Mouse (Mus musculus): ENCODE results near the gene Ern1. TPM values are rescaled to one million over a fixed set of nuclear protein-coding genes. Genes with fewer than 3 reads are reported as not detected.

Gene Ern1
- total RNA-seq, 1 experiment = 7.4 TPM

DNA sequence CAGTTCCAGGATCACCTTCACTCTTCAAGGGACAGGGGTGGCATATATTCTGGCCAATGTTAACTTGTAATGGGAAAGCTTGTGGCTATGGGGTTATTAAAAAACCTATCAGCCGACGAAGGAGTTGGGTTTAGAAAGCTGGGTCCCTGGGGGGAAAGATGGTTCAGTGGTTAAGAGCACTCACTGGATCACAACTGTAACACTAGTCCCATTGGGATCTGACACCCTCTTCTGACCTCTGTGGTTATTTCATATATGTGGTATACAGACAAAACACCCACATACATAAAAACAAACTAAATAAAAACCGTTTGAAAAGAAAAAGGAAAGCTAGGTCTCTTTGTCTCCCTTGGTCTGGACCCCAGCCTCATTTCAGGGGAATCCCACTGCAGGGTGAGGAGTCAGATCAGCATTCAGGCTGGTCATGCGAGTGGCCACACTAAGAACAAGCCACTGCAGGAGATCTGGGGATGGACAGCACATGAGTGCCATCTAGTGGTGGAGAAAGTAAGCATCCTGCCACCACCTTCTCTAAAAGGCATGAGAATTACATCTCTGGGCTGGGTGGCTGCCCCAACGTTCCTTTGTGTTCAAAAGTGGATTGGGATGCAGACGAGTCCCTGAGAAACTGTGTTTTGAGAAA lies 96.0 kb downstream of the Ern1 start:
- in situ Hi-C loops (cut with MboI; ENCODE audit: low sequenced_read_pairs in 2 of 2, unreplicated experiment in 2 of 2) = no loop called here
- TF ChIP-seq MAFK (IDR thresholded peaks at IDR 0.05; ENCODE audit: insufficient read depth, low read depth, low read length) (no peak), ZC3H11A (IDR thresholded peaks at IDR 0.05; ENCODE audit: borderline replicate concordance, low read depth, low read length) (peak; percentile 80)
- Histone ChIP-seq H3K4me1 (ENCODE audit: control insufficient read depth in 2 of 2, insufficient read depth in 2 of 2, low read length in 2 of 2, poor library complexity in 1 of 2) (peaks cover 0 to 12% of the 10 kb centered on the region in 2 experiments; a peak in 1 of 4 replicates), H3K36me3 (ENCODE audit: control insufficient read depth, insufficient read depth, low read length, poor library complexity, severe bottlenecking) (no peaks in the 10 kb centered on the region), H3K4me3 (ENCODE audit: insufficient read depth in 1 of 2, low read depth in 1 of 2, low read length in 2 of 2, poor library complexity in 1 of 2, severe bottlenecking in 1 of 2) (no peak overlapping the region), H3K9ac (ENCODE audit: insufficient read depth, low read depth, low read length, poor library complexity, severe bottlenecking) (no peak overlapping the region), H3K9me3 (ENCODE audit: control insufficient read depth, insufficient read depth, low read depth, low read length) (no peaks in the 10 kb centered on the region), H3K27ac (ENCODE audit: insufficient read depth, low read depth, low read length, poor library complexity, severe bottlenecking) (no peak overlapping the region)
- DNase-seq (ENCODE audit: low read depth, low spot score) = peak; percentile 62

DNA sequence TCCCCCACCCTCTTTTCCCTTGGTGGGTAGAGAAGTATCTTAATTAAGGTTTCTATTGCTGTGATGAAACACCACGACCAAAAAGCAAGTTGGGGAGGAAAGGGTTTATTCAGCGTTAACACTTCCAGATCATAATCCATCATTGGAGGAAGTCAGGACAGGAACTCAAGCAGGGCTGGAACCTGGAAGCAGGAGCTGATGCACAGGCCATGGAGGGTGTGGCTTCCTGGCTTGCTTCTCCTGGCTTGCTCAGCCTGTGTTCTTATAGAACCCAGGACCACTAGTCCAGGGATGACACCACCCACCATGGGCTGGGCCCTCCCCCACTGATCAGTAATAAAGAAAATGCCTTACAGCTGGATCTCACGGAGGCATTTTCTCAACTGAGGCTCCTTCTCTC lies 96.9 kb downstream of the Ern1 start:
- TF ChIP-seq HCFC1 (IDR thresholded peaks at IDR 0.05; ENCODE audit: borderline replicate concordance, insufficient read depth, low read length) = no peak
- TF ChIP-seq MAFK (IDR thresholded peaks at IDR 0.05; ENCODE audit: insufficient read depth, low read depth, low read length) = no peak
- no peak for TF ChIP-seq CHD2 (IDR thresholded peaks at IDR 0.05; ENCODE audit: low read depth, low read length)
- no peak for TF ChIP-seq ZNF384 (IDR thresholded peaks at IDR 0.05; ENCODE audit: low read depth, low read length)
- TF ChIP-seq ZC3H11A (IDR thresholded peaks at IDR 0.05; ENCODE audit: borderline replicate concordance, low read depth, low read length) = no peak
- in situ Hi-C loops (cut with MboI; ENCODE audit: low sequenced_read_pairs in 2 of 2, unreplicated experiment in 2 of 2) = no loop called here
- no peaks in the 10 kb centered on the region for H3K36me3 ChIP-seq (ENCODE audit: control insufficient read depth, insufficient read depth, low read length, poor library complexity, severe bottlenecking)
- no peak for DNase-seq (ENCODE audit: low read depth, low spot score)
- H3K9me3 ChIP-seq (ENCODE audit: control insufficient read depth, insufficient read depth, low read depth, low read length) = no peaks in the 10 kb centered on the region
- peaks cover 0 to 12% of the 10 kb centered on the region in 2 experiments; a peak in 1 of 4 replicates for H3K4me1 ChIP-seq (ENCODE audit: control insufficient read depth in 2 of 2, insufficient read depth in 2 of 2, low read length in 2 of 2, poor library complexity in 1 of 2)
- no peak overlapping the region for H3K4me3 ChIP-seq (ENCODE audit: insufficient read depth in 1 of 2, low read depth in 1 of 2, low read length in 2 of 2, poor library complexity in 1 of 2, severe bottlenecking in 1 of 2)
- no peak overlapping the region for H3K27ac ChIP-seq (ENCODE audit: insufficient read depth, low read depth, low read length, poor library complexity, severe bottlenecking)
- H3K9ac ChIP-seq (ENCODE audit: insufficient read depth, low read depth, low read length, poor library complexity, severe bottlenecking) = no peak overlapping the region

DNA sequence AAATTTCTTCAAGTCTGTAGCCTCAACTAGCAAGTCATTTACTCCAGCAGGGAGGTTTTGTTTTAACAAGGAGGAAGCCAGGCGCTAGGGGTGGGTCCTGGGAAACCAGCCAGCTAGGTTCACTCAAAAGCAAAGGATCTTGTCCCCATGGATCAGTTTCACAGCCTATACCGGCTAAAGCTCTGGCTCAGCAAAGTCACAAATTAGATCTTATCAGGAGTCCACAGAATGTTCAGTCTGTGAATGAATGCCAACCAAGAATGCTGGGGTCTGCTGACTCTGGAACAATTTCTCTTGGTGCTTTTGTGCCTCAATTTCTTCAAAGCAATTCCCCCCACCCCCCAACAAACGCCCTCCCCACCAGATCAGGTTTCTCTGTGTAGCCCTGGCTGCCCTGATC lies 98.0 kb downstream of the Ern1 start:
- Histone ChIP-seq H3K4me3 (ENCODE audit: insufficient read depth in 1 of 2, low read depth in 1 of 2, low read length in 2 of 2, poor library complexity in 1 of 2, severe bottlenecking in 1 of 2) (no peak overlapping the region), H3K36me3 (ENCODE audit: control insufficient read depth, insufficient read depth, low read length, poor library complexity, severe bottlenecking) (no peaks in the 10 kb centered on the region), H3K27ac (ENCODE audit: insufficient read depth, low read depth, low read length, poor library complexity, severe bottlenecking) (no peak overlapping the region), H3K4me1 (ENCODE audit: control insufficient read depth in 2 of 2, insufficient read depth in 2 of 2, low read length in 2 of 2, poor library complexity in 1 of 2) (peaks cover 0 to 12% of the 10 kb centered on the region in 2 experiments; a peak in 1 of 4 replicates), H3K9ac (ENCODE audit: insufficient read depth, low read depth, low read length, poor library complexity, severe bottlenecking) (no peak overlapping the region), H3K9me3 (ENCODE audit: control insufficient read depth, insufficient read depth, low read depth, low read length) (no peaks in the 10 kb centered on the region)
- in situ Hi-C loops (cut with MboI; ENCODE audit: low sequenced_read_pairs in 2 of 2, unreplicated experiment in 2 of 2) = no loop called here
- DNase-seq (ENCODE audit: low read depth, low spot score) = no peak
- TF ChIP-seq ZNF384 (IDR thresholded peaks at IDR 0.05; ENCODE audit: low read depth, low read length) = no peak
- TF ChIP-seq HCFC1 (IDR thresholded peaks at IDR 0.05; ENCODE audit: borderline replicate concordance, insufficient read depth, low read length) = no peak
- no peak for TF ChIP-seq ZC3H11A (IDR thresholded peaks at IDR 0.05; ENCODE audit: borderline replicate concordance, low read depth, low read length)
- no peak for TF ChIP-seq CHD2 (IDR thresholded peaks at IDR 0.05; ENCODE audit: low read depth, low read length)
- no peak for TF ChIP-seq MAFK (IDR thresholded peaks at IDR 0.05; ENCODE audit: insufficient read depth, low read depth, low read length)

DNA sequence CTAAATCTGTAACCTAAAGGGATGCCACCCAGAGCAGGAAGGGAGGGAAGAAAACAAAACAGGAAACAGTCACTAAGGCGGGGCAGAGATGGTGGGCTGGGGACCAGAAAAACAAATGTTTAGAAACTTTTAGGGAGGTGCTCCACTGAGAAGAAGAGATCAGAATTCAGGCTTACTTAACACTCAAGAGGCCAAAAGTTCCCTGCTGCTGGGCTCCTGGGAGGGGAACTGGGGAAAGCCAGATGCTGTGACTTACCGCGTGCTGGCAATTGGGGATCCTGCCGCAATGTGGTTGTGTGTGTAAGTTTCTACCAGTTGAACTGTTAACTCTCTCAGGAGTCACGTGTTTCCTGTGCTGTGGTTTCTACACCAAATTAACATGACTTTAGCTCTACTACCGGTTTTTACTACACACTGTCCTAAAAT lies 99.8 kb downstream of the Ern1 start, which contains the start of gene Icam2:
TSS of gene Icam2 (minus strand) at position 285 of the 426 bp plus-strand sequence.
- H3K36me3 ChIP-seq (ENCODE audit: control insufficient read depth, insufficient read depth, low read length, poor library complexity, severe bottlenecking) = no peaks in the 10 kb centered on the region
- no peaks in the 10 kb centered on the region for H3K9me3 ChIP-seq (ENCODE audit: control insufficient read depth, insufficient read depth, low read depth, low read length)
- peak within 1 kb of the TSS; percentile 4; the same call in 1 of the 2 replicates for H3K9ac ChIP-seq (ENCODE audit: insufficient read depth, low read depth, low read length, poor library complexity, severe bottlenecking)
- no peak for DNase-seq (ENCODE audit: low read depth, low spot score)
- in situ Hi-C loops (cut with MboI; ENCODE audit: low sequenced_read_pairs in 2 of 2, unreplicated experiment in 2 of 2) = no loop called here
- H3K4me1 ChIP-seq (ENCODE audit: control insufficient read depth in 2 of 2, insufficient read depth in 2 of 2, low read length in 2 of 2, poor library complexity in 1 of 2) = peaks cover 0 to 8% of the 10 kb centered on the region in 2 experiments; a peak in 1 of 4 replicates
- H3K27ac ChIP-seq (ENCODE audit: insufficient read depth, low read depth, low read length, poor library complexity, severe bottlenecking) = no peak within 1 kb of the TSS
- TF ChIP-seq CHD2 (IDR thresholded peaks at IDR 0.05; ENCODE audit: low read depth, low read length) (no peak), ZC3H11A (IDR thresholded peaks at IDR 0.05; ENCODE audit: borderline replicate concordance, low read depth, low read length) (no peak), ZNF384 (IDR thresholded peaks at IDR 0.05; ENCODE audit: low read depth, low read length) (no peak), MAFK (IDR thresholded peaks at IDR 0.05; ENCODE audit: insufficient read depth, low read depth, low read length) (no peak), HCFC1 (IDR thresholded peaks at IDR 0.05; ENCODE audit: borderline replicate concordance, insufficient read depth, low read length) (no peak)
- peak within 1 kb of the TSS; percentile 50 to 76 for H3K4me3 ChIP-seq (ENCODE audit: insufficient read depth in 1 of 2, low read depth in 1 of 2, low read length in 2 of 2, poor library complexity in 1 of 2, severe bottlenecking in 1 of 2)
